Mouse (Mus musculus) urinary bladder, postnatal 10 days (tissue): ENCODE measurements around the gene Ifitm10.

ENCODE experiments used
- DNase-seq: peaks from one replicate; pipeline ENCODE4 v3.0.0; 2022; ENCODE audit warnings: low spot score

Gene Ifitm10

GRCm38 (mm10) chr7:142389961-142390650 is 16.6 kb upstream of the Ifitm10 start:
- DNase-seq = no peak

GRCm38 (mm10) chr7:142388740-142389139 is 15.2 kb upstream of the Ifitm10 start:
- no peak for DNase-seq

GRCm38 (mm10) chr7:142388198-142388597 is 14.6 kb upstream of the Ifitm10 start:
- no peak for DNase-seq

GRCm38 (mm10) chr7:142387419-142388148 is 14.0 kb upstream of the Ifitm10 start, which contains the start of gene Ctsd:
Ctsd (minus strand) TSS chr7:142388038.
- DNase-seq = peak; percentile 94

GRCm38 (mm10) chr7:142386621-142387201 is 13.2 kb upstream of the Ifitm10 start:
- DNase-seq = no peak

- DNase-seq = no peak
These were observed 12.3 kb upstream of the Ifitm10 start for GRCm38 (mm10) chr7:142385742-142386403.

- no peak for DNase-seq
These were observed 10.8 kb upstream of the Ifitm10 start for GRCm38 (mm10) chr7:142384306-142384705.

- DNase-seq = no peak
These were observed 9.0 kb upstream of the Ifitm10 start, which contains the start of gene Gm49369 for GRCm38 (mm10) chr7:142382567-142382966. Gm49369 (minus strand) TSS chr7:142382667.

GRCm38 (mm10) chr7:142381175-142381574 is 7.6 kb upstream of the Ifitm10 start:
- no peak for DNase-seq

GRCm38 (mm10) chr7:142379186-142379585 is 5.6 kb upstream of the Ifitm10 start:
- DNase-seq = no peak

- DNase-seq = no peak
These were observed 3.8 kb upstream of the Ifitm10 start for GRCm38 (mm10) chr7:142377233-142377925.

- DNase-seq = no peak
These were observed 2.5 kb upstream of the Ifitm10 start for GRCm38 (mm10) chr7:142376096-142376495.

GRCm38 (mm10) chr7:142375261-142375724 is 1.7 kb upstream of the Ifitm10 start:
- DNase-seq = no peak

- DNase-seq = no peak
These were observed 961 bp upstream of the Ifitm10 start for GRCm38 (mm10) chr7:142374413-142375015.

GRCm38 (mm10) chr7:142373039-142373438 is 514 bp downstream of the Ifitm10 start:
- DNase-seq = no peak

- DNase-seq = no peak
These were observed 1.5 kb downstream of the Ifitm10 start for GRCm38 (mm10) chr7:142371768-142372661.

GRCm38 (mm10) chr7:142371398-142371767 is 2.2 kb downstream of the Ifitm10 start:
- no peak for DNase-seq

GRCm38 (mm10) chr7:142370937-142371336 is 2.6 kb downstream of the Ifitm10 start:
- DNase-seq = no peak

GRCm38 (mm10) chr7:142369820-142370219 is 3.7 kb downstream of the Ifitm10 start:
- no peak for DNase-seq

- no peak for DNase-seq
These were observed 4.7 kb downstream of the Ifitm10 start for GRCm38 (mm10) chr7:142368856-142369255.
